Mouse (Mus musculus) cerebellum, postnatal 14 days (tissue): ENCODE data around the gene Gm11733.
"Not testable (repeated sequence)": the region's sequence is repeated elsewhere in the genome, so short reads cannot be mapped to it uniquely, and the experiment has no call there.

Source experiments
- DNase-seq, 2 experiments: peaks; one replicate each; pipeline ENCODE4 v3.0.0; 2021; ENCODE audit warnings: mixed read lengths in 2 of 2

Gene Gm11733

DNA sequence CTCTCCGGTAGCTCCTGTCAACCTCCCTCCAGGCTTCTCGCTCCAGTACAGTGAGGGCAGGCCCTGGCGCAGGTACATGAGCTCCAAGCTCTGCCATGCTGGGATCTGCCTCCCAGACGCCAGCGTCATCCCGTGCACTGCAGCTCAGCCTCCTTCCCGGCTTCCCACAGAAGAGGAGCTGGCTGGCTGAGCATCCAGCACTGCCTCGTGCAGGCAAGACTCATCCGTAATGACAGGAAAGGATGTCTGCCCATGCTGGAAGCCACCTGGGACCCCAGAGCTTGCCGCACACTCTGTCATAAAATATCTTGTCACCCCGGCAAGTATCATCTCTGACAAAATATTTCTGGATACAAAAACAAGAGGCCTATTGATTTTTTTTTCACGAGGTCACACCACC lies at the start of gene Gm11733:
Gene Gm11733, plus strand, starts transcription at position 171 of the 400 bp plus-strand sequence.
- DNase-seq, result peak; percentile 73 to 80

DNA sequence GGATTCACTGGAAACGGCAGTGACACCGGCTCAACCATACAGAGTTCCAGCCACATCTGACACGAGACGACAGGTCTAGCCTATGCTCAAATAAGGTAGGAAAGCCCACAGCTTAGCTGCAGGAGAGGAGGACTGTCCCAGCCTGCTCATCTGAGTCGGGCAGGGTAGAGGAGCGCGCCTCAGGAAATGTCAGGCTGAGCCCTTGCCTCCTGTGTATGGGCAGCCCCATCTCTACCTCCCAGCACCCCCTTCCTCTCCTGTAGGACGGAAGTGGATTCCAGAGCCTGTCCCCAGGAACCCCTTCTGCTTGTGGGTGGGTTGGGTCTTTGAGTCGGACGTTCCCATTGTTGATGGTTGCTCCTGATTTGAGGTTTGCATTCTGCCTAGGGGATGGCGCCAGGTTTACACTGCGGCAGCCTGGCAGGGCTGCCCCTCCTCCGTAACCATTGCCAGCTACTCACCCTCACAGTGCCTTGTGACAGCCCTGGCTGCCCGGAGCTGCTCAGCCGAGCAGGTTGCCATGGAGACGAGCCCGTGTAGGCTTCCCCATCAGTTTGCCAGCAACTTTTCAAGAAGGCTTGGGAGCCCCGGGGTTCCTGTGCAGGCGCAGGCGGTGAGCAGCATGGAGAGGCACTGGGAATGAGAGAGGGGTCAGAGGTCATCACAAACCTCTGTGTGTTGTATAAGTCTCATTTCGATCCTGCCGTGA lies 47.6 kb upstream of the Gm11733 start:
- DNase-seq, result peak; percentile 88 to 90

DNA sequence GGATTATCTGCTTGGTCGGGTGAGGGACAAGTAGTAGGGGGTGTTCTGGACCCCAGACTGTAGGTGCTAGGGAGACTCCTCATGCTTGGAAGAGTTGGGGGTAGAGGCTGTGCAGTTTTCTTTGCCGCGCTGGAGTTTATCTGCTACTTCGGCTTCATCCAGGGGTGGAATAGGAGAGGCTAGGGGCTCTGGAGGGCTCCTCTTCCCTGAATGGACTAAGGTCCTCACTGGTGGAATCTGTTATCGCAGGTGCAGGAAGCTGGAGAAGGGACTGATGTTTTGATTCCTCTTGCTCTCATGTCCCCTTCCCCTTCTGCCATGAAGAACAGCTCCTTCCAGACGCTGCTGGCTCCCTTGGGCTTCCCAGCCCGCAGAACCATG lies 47.1 kb upstream of the Gm11733 start:
- DNase-seq, result no peak

DNA sequence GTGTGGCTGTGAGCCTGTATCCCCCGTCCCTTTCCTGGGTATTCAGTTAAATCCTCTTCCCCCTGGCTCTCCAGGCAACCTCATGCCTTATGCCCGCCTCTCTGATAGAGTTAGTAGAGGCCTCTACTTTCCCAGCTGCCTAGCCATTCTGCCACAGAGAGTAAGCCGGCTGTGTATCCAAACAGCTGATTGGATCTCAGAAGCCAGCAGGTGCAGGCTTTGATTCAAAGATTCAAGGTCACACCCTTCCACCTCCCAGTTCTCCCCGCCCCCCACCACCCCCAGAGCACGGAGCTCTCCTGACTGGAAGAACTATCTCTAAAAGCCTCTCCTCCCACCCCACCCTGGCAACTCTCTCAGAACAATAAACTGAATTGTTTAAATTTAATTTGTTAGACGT lies 45.8 kb upstream of the Gm11733 start:
- no peak for DNase-seq

DNA sequence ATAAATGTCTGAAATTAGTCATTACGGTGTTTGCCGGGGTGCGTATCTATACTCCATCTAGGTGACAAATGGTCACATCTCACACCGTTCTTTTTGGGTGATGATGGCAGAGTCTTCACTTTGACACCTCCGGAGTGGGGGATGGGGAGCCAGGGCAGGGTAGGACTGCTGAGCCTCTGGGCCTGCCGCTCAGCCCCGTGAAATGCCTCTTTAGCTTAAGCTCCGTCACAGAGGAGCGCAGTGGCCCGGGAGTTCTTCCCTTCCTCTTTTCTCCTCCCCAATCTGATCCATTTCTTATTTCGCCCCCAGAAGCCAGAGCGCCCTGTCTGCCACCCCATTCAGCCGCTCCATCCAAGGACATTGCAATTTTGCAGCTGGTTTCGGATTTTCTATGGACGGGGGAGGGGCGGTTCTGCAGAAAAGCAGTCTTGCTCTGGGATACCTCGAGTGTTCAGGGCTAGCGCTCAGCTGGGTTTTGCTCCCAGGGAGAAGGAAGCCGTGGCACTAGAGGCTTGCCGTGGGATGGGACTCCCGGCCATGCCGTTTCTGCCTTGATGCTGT lies 43.2 kb upstream of the Gm11733 start:
- no peak for DNase-seq

DNA sequence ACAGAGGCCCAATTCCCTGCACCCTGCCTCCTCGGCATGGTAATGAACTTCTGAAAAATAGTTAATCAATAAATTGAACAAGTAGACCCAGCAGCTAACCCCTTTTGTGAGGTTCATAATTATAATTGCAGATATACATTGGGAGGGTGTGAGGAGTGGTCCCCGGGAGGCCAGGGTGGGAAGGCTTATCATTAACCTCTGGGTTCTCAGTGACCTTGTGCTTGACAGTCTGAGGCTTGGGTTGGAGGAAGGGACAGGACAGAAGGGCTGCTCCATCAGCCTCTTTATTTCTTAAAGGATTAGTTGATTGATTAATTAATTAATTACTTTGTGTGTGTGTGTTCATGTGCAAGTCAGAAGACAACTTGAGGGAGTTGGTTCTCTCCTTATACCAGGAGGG lies 40.1 kb upstream of the Gm11733 start:
- DNase-seq, result no peak

DNA sequence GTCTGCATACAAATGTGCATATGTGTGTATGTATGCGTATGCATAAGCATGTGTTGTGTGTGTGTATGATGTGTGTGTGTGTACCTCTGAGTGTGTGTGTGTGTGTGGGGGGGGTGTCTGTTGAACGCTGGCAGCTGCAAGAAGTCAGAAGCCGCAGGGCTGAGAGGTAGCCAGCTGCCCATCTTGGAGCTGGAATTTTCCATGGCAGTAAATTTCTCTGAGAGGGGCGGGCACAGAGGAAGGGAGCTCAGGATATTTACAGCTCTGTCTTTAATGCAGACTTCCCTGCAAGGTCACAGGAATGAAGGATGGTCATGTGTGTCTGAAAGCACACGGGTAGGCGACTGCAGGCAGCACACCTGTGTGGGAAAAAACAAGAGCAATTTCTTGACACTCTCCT lies 38.5 kb upstream of the Gm11733 start:
- DNase-seq, result no peak

DNA sequence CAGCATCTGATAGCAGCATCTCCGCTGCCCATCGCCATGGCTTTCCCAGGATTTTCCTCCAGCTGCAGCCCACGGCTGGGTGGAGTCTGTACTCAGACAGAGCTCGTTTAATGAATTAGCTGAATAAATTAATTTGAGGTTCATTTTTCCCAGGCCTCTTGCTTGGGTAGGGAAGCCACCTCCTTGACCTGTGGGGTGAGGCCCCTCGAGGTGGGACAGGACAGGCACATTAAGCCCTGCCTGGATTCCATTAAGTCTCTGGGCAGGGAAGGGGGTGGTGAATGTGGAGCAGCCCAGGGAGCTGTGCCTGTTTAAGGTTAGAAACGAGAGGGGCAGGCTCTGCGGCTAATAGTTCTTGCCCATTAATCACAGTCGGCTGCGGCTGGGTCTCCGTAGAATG lies 30.1 kb upstream of the Gm11733 start:
- DNase-seq, result no peak

DNA sequence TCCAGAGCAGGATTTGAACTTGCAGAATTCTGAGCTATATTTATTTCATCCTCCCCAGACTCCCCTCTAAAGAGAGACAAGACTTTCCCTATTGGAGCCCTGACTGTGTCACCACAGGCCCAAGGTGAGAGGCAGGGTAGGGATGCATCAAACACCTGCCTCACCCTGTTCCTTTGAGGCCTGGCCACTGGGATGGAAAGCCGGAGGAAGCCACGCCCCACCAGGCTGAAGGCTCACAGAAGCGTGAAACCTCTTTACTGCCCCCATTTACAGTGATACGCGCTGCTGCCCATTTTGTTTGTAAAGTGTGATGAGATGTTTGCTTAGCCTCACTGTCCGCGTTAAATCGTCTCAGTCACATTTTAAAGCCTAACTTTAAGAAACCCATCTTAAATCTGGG lies 25.0 kb upstream of the Gm11733 start:
- DNase-seq, result no peak

DNA sequence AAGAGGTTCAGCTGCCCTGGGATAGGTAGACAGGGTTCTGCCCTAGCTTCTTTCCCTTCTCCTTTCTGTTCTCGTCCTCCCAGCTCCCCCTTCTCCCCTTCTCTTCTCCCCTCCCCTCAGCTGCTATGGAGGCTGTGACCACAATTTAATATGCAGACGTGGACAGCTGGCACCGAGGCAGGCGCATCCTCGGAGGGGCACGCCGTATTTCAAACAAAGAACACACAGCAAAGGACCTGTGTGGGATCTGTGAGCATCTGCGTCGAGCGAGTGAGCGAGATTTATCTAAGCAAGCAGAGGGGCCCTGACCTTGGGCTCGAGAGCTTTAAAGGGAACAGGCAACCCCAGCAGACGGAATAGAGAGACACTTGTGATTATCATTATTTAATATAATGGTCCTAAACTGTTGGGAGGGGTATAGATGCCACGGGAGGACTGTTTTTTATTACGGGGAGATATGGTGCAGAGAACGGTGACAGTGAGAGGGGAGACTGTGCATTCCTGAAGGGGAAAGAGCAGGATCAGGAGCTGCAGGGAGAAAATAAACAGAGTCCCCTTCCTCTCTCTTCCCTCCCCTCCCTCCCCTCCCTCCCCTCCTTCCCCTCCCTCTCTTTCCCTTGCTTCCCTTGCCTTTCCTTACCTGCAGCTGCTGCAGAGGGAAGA lies 21.8 kb upstream of the Gm11733 start:
- no peak for DNase-seq

DNA sequence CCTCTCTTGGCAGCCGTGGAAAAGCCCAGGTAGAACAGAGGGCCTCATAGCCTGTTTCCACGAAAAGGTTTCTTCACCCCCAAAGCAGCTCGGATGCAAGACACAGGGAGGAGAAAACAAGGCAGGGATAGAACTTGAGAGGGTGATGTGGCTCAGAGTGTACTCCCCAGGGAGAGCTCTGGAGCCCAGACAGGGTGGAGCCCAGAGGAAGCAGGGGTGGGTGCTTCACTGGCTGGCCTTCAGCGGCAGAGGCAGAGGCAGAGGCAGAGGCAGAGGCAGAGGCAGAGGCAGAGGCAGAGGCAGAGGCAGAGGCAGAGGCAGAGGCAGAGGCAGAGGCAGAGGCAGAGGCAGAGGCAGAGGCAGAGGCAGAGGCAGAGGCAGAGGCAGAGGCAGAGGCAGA lies 20.8 kb upstream of the Gm11733 start:
- not testable (repeated sequence) for DNase-seq

DNA sequence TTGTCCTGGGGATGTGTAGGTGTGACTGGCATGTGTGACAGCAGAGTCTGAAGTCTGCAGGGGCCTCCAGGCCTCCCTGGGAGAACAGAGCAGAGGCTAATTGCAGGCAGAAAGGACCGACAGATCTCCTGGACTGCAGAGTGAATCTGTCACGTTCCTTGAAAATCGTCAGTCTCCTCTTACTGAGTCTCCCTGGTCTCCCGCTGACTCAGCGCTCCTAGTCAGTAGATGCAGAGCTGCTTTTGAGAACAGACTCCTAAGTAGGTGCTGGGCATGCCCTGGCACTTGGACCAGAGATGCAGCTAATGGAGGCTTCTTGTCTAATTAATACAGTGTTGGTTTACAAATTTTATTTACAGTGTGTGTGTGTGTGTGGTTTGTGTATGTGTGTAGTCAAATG lies 17.9 kb upstream of the Gm11733 start:
- no peak for DNase-seq

DNA sequence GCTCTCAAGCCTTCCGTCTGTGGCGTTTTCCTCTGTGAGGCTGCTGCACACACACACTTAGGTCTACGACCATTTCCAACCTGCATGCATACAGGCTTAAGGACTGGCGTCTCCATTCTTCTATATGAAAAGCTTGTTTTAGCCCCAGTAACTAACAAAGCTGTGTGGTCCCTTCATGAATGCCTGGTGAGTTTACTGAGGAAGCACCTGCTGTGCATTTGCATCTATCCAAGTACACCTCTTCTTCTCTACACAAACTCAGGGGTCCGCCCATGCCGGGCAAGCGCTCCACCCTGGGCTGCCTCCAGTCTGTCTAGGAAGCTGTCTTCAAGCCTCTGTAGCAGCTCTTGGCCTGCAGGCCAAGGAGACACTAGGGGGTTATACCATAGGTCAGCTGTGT lies 17.3 kb upstream of the Gm11733 start:
- DNase-seq, result no peak

DNA sequence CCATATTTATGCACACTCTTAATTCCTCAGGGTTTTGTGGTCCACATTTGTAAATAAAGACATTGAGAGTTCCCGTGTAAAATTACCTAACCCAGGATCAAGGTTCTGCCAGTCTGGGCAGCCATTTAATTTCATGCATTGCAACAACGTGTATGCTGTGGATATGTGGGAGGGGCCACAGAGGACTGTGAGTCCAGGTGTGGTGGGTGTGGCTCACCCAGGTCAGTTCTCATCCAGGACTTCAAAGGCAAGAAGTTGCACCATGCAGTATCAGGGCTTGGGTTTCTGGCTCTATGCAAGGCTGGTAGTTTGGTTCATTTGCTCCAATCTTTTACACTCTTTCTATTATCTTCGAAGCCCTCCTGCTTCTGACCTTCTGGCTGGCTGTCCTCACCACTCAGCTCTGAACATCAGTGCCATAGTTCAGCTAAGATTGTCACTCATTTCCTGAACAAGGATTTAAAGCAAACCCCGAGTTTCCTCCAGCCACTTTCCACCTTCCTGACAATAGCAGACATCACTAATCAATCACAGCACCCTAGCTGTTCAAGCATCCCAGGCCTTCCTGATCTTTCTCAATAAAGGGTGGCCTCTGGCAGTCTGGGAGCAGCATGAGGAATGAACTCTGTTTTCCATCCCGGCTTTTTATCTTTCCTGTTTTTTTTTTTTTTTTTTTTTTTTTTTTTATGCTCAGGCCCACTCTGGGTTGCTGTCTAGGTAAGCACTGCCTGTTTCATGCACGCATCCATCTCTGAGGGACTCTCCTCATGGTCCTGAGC lies 15.4 kb upstream of the Gm11733 start:
- DNase-seq, result no peak

DNA sequence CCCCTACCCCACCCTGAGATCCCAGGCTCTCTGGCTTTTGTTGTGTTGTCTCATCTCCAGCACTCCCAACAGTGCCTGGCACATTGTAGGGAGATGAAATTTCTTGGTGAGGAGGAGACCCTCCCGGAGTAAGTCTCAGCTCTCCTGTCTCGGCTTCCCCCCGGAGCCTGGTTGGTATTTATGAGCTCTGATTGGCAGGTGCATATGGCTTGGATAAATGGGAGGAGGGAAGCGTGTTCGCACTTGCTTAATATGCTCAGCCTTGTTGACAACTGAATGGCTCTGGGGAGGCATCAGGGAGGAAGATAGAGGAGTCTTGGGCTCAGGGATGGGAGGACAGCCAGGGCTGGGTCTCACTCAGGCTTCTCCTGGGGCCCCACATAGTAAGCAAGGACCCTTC lies 14.4 kb upstream of the Gm11733 start:
- DNase-seq, result no peak

DNA sequence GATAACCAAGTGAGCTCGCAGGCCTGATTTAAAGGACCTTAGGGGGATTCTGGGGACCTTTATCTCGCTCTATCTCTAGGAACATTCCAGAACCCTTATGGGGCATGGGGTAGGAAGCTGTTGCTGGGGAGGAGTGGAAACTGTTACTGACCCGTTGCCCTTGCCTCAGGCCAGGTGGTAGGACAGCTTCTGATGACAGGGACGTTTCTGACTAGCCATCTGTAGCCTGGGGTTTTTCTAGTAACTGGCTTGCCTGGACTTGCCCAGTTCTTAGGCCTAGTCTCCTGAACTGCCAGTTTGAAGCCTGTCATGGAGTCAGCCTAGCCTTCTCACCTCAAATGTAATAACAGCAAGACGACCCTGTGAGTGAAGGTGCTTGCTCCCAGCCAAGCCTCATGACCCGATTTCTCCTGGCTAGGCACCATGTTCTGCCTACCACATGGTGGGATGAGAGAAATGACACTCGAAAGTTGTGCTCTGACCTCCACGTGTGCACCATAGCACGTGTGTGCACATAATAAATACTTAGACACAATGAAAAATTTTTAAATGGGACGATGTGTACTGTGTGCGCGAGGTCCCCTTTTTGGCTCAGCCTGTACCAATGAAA lies 13.5 kb upstream of the Gm11733 start:
- no peak for DNase-seq

DNA sequence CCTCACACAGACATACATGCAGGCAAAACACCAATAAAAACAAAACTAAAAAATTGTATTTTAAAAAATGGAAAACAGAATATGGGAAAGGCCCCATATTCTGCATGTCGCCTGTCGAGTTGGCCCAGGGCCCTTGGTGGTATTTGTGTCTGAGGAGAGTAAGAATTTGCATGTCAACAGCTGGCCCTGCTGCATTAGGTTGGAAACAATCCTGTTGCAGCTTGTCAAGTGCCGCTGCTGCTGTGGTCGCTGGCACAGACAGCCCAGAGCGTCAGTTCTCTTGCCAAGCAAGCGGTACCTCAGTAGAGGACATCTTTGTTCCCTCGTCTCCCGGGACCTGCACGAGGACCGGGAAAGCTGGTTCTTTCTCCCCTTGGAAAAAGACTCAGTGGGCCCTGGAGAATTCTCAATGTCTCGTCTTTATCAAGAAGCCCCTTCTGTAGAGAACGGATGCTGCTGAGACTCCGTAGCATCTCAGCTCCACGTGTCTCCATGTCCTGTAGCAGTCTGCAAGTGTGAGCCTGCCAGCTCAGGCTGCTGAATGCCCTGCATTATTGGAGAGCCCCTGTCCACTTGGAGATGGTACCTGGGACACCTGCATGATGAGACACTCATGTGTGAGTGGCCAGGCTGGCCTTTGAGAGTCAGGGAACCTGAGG lies 12.4 kb upstream of the Gm11733 start:
- no peak for DNase-seq

DNA sequence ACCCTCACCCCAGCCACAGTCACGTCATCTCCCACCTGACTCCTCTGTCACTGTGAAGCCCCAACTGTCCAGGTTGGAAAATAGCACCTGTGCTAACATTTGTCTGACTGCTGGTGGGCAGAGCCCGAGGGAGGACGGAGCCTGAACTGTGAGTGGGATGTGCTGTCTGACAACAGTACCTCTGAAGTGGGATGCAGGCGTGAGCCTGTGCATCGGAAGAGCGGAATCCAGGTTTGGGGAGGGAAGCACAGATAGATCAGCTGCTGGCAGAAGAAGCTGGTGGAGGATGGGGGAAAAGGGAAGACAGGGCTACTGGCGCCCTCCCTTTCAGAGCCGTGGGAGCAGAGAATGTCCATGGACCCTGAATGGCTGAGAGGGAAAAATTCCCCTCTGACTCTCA lies 11.3 kb upstream of the Gm11733 start:
- DNase-seq, result no peak

DNA sequence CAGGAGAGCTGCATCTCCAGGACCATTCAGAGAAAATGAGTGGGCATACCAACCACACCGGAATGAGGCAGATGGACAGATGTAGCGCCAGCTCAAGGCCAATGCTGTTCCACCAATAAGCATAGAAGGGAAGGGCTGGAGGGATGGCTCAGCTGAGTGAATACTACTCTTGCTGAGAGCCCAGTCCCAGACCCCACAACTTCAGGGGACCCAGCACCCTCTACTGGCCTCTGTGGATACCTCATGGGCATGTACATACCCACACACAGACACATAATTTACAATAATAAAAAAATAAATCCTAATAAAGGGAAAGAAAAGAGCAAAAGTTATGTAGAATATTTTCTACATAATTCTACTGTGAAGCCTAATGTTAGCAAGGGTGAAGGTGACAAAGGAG lies 9.0 kb upstream of the Gm11733 start:
- no peak for DNase-seq

DNA sequence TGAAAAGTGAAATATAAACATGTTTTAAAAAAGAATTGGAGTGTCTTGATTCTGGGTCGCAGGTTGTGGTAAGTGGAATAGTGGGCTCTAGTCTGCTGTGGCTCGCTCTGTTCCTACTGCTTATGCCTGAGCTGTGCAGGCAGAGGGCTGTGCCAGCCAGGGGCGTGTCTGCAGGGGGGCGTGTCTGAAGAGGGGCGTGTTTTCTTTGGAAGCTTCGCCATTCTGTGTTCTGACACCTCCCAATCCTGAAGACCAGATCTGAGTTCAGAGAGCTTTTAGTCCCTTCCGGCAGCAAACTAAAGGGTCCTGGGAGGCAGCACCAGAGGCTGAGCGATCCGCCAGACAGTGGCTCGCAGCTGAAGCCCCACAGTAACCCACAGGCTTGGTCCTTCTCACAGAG lies 8.5 kb upstream of the Gm11733 start:
- DNase-seq, result no peak

DNA sequence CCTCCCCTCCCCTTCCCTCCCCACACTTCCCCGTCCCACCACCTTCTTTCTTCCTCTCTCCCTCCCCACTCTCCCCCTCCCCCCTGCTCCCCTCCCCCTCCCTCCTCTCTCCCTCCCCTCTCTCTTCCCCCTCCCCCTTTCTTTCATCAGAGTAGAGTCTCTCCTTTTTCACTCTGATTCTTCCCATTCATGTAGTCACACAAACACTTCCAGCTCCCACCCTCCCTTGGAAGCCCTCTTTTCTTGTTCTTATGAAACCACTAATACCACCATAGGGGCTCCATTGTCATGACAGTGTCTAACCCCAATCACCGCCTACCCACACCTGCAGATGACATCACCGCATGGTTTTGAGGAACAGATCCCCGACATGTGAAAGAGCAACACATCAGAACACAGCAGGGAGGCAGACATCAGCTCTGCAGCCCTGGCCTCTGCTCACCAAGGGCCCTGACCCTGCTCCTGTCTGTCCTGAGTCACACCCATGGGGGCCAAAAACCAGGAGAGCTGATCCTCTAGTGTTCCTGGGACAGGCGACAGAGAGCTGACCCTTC lies 7.5 kb upstream of the Gm11733 start:
- DNase-seq, result no peak

DNA sequence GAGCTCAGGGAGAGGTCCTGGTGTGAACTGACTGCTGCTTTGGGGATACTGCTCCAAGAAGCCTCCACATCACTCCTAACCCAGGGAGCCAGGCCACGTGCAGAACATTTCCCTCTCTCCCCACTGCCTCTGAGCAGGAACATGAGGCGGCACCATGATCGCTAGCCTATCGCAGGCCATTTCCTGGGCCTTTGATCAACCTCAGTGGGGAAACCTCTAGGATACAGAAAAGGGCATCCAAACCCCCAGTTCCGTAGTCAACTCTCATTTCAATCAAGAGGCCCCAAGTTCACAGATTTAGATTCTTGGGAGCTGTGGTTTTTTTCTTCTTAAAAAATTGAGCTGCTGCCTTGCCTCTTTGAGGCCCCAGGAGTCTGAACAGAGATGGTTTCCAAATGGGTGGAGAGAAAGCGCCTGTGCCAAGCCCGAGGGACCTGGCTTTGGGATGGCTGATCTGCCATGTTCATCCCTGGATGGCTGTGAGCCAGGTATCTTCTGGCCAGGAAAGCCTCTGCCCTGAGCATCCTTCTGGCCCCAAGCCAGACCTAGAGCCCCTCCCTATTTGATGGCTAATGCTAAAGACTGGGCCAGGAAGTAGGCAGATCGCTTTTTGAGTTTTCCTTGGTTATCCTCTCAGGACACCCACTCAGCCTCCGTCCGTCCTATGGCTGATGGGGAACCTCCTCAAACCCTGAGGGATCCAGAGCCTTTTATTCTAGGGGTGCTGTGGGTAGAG lies 5.7 kb upstream of the Gm11733 start:
- DNase-seq, result peak; percentile 79 to 84
